Mouse (Mus musculus) heart, embryonic 14.5 days (tissue): Measurements from ENCODE around the gene Ifna2. TPM values are rescaled to one million over a fixed set of nuclear protein-coding genes. Genes with fewer than 3 reads are reported as not detected.

Experiments used
- ATAC-seq: fragments of 200-750 bp; cut with Nextera tagmentation; 2 replicates; pipeline ENCODE4 v1.8.0; 2017; ENCODE audit warnings: low read depth, moderate TSS enrichment; ENCODE audit not compliant: insufficient number of reproducible peaks, insufficient read depth, low FRiP score
- H3K27ac ChIP-seq, 2 experiments: fragments of 200-500 bp in 1 of 2; fragments of 300-500 bp in 1 of 2; sonication (generic) in 1 of 2; replicated peaks in 1 of 2; 2 replicates each; pipeline ENCODE4 v1.5.1; 2012 to 2014; ENCODE audit warnings: low read depth in 2 of 2, low read length in 2 of 2, control low read depth in 1 of 2, mild to moderate bottlenecking in 1 of 2, mixed read lengths in 1 of 2; ENCODE audit not compliant: control insufficient read depth in 1 of 2, insufficient read depth in 1 of 2
- H3K27me3 ChIP-seq: fragments of 300-500 bp; sonication (generic); 2 replicates; pipeline ENCODE4 v1.6.1; 2014; ENCODE audit warnings: mild to moderate bottlenecking, low read length, control low read depth; ENCODE audit not compliant: control insufficient read depth, insufficient read depth
- H3K36me3 ChIP-seq: fragments of 300-500 bp; sonication (generic); 2 replicates; pipeline ENCODE4 v1.6.1; 2014; ENCODE audit warnings: mild to moderate bottlenecking, control low read depth, low read length, mixed read lengths; ENCODE audit not compliant: control insufficient read depth, insufficient read depth
- H3K4me1 ChIP-seq, 2 experiments: fragments of 200-500 bp in 1 of 2; fragments of 300-500 bp in 1 of 2; sonication (generic) in 1 of 2; 2 replicates each; pipeline ENCODE4 v1.6.1; 2012 to 2014; ENCODE audit warnings: low read length in 2 of 2, control low read depth in 1 of 2, mixed read lengths in 1 of 2; ENCODE audit not compliant: control insufficient read depth in 2 of 2, insufficient read depth in 2 of 2
- H3K4me2 ChIP-seq: fragments of 300-500 bp; sonication (generic); 2 replicates; pipeline ENCODE4 v1.6.1; 2014; ENCODE audit warnings: mild to moderate bottlenecking, low read length
- H3K4me3 ChIP-seq, 2 experiments: fragments of 200-500 bp in 1 of 2; fragments of 300-500 bp in 1 of 2; sonication (generic) in 1 of 2; 2 replicates each; pipeline ENCODE4 v1.5.1; 2012 to 2014; ENCODE audit warnings: low read length in 2 of 2, mild to moderate bottlenecking in 2 of 2, control low read depth in 1 of 2, low read depth in 1 of 2, moderate library complexity in 1 of 2; ENCODE audit not compliant: control insufficient read depth in 1 of 2, insufficient read depth in 1 of 2
- H3K9ac ChIP-seq: fragments of 300-500 bp; sonication (generic); 2 replicates; pipeline ENCODE4 v1.6.1; 2014; ENCODE audit warnings: mild to moderate bottlenecking, low read length
- H3K9me3 ChIP-seq: fragments of 300-500 bp; sonication (generic); 2 replicates; pipeline ENCODE4 v1.6.1; 2016; ENCODE audit warnings: low read length, control low read depth; ENCODE audit not compliant: control insufficient read depth
- WGBS: fragments of 180-500 bp; shearing (Covaris S2); extraction: QIAGEN DNeasy Blood & Tissue Kit; methylation state at CpG from one replicate; pipeline ENCODE4 v1.1.7; 2014; 5-methylcytosine and 5-hydroxymethylcytosine counted together
- polyA plus RNA-seq: library from polyadenylated mRNA; unstranded; fragments of >200 nt; fragmentation: Nextera tagmentation; extraction: Ambion mirVana; gene quantifications from 2 replicates; pipeline ENCODE4 v1.2.1, GENCODE M21; 2014

The Ifna2 gene
- polyA plus RNA-seq, 1 experiment from 2014 or later: not detected

DNA sequence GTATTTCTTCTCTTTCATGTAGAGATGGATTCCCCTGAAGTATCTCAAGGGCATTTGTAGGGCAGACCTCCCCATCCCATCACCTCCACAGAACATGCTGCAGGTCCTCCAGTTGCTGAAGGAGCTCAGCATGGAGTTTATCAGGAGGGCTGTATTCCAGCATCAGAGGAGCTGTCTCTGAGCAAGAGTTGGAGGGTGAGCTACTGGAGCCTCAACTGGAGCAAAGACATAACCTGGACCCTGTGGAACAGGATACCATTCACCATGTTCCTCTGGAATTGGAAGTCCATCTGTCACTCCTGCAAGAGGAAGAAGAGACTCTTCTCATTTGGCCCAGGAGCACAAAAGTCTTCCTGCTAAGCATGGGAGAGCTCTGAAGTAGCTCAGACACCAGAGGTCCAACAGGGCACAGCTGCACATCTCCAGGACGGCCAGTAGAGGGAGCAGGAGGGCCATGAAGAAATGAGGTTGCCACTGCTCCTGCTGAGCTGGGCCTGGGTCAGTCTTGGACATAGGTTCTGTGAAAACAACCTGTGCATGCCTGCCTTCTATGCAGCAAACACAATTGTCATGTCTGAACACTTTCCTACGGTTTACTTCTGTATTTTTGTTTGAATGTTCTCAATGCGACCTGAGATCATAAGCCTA, 12.6 kb upstream of the Ifna2 start:
- 24% methylated on average over 3 of the region's 3 CpGs for WGBS
- no peak overlapping the region for H3K4me3 ChIP-seq
- no peaks in the 10 kb centered on the region for H3K9me3 ChIP-seq
- H3K4me2 ChIP-seq: no peak overlapping the region
- H3K4me1 ChIP-seq: no peaks in the 10 kb centered on the region
- peak; percentile 71; the same call in 1 of the 2 replicates for ATAC-seq
- no peak overlapping the region for H3K9ac ChIP-seq
- H3K27me3 ChIP-seq: no peaks in the 10 kb centered on the region
- H3K27ac ChIP-seq: no peak overlapping the region
- no peaks in the 10 kb centered on the region for H3K36me3 ChIP-seq

DNA sequence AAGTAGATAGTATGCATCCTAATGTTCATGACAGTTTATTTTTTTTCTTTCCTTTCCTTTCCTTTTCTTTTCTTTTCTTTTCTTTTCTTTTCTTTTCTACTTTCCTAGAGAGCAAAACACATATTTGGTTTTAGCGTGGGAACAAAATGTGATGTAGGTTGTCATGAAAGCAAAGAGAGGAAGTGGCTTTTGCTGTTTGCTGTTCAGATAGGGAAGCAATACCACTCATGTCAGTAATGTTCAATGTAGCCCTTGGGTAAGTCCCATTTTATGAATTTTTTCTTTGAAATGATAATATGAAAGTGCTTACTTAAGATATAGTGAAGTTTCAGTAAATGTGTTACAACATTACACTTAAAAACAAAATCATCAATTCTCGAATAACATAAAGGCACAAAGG, 9.7 kb upstream of the Ifna2 start:
- Histone ChIP-seq H3K36me3 (no peaks in the 10 kb centered on the region), H3K9me3 (no peaks in the 10 kb centered on the region), H3K27ac (no peak overlapping the region), H3K9ac (no peak overlapping the region), H3K27me3 (no peaks in the 10 kb centered on the region), H3K4me2 (no peak overlapping the region), H3K4me1 (no peaks in the 10 kb centered on the region), H3K4me3 (no peak overlapping the region)
- 83% methylated on average over 2 of the region's 2 CpGs for WGBS
- no peak for ATAC-seq

DNA sequence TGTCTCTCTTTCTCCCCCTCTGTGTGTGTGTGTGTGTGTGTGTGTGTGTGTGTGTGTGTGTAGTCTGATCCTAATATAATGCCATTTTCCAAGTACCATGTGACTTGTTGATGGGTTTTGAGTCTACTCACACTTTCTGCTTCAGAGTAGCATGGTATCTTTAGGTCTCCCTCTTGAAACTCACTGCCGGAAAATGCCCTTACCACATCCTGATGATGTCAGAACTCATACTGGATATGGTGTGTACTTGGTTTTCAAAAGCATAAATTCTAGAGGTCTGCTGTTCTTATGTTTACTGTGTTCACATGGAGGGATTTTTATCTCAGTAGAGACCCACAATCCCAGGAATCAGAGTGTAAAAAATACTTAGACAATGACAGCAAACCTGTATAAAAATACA, 8.8 kb upstream of the Ifna2 start:
- Histone ChIP-seq H3K9ac (no peak overlapping the region), H3K4me2 (no peak overlapping the region), H3K27ac (no peak overlapping the region), H3K4me3 (no peak overlapping the region), H3K4me1 (no peaks in the 10 kb centered on the region), H3K36me3 (no peaks in the 10 kb centered on the region), H3K9me3 (no peaks in the 10 kb centered on the region), H3K27me3 (no peaks in the 10 kb centered on the region)
- ATAC-seq: no peak
- 71% methylated on average over 1 of the region's 1 CpGs for WGBS

DNA sequence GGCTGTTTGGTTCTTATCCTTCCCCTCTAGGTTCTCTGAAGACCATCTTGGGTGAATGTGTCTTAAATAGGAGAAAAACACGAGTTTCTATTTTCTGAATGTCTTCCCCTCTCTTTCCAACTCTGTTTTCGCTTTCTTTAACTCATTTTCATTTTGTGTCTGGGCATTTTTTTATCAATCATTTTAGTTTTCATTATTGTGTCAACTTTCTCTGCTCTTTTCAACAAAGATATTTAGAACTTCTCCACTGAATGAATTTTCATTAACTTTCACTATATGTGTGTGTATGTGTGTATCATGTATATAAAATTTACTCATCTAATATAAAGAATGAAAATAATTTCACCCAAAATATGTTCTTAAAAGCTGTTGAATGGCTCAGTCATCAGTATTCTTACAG, 7.5 kb upstream of the Ifna2 start, which contains the start of gene Ifnab:
Ifnab (minus strand) TSS at position 101 of the 400 bp plus-strand sequence.
- no peaks in the 10 kb centered on the region for H3K27me3 ChIP-seq
- H3K9ac ChIP-seq: no peak within 1 kb of the TSS
- no peak within 1 kb of the TSS for H3K4me2 ChIP-seq
- no peaks in the 10 kb centered on the region for H3K4me1 ChIP-seq
- WGBS: 35% methylated on average over 2 of the region's 2 CpGs
- ATAC-seq: no peak
- H3K9me3 ChIP-seq: no peaks in the 10 kb centered on the region
- no peaks in the 10 kb centered on the region for H3K36me3 ChIP-seq
- H3K27ac ChIP-seq: no peak within 1 kb of the TSS
- no peak within 1 kb of the TSS for H3K4me3 ChIP-seq

DNA sequence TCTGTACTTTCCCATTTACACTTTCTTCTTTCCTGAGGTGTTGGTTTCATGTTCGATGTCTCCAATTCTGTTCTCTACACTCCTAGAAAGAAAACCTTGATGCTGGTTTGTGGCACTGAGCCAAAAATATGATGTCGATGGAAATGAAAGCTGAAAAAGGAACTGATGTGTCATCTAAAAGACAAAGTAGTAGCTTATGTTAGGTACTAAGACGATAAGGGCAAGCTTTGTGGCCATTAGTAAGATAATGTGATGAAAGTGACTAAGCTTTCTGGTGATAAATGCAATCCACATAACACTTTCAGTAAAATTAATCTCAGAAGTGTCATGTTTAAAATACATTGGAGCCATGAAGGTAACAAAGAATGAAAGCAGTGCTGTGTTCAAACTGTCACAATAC, 2.4 kb downstream of the Ifna2 start:
- no peak overlapping the region for H3K9ac ChIP-seq
- no peaks in the 10 kb centered on the region for H3K36me3 ChIP-seq
- WGBS: 47% methylated on average over 3 of the region's 3 CpGs
- H3K4me1 ChIP-seq: no peaks in the 10 kb centered on the region
- H3K27ac ChIP-seq: no peak overlapping the region
- no peak overlapping the region for H3K4me2 ChIP-seq
- no peaks in the 10 kb centered on the region for H3K27me3 ChIP-seq
- no peaks in the 10 kb centered on the region for H3K9me3 ChIP-seq
- ATAC-seq: no peak
- H3K4me3 ChIP-seq: no peak overlapping the region

DNA sequence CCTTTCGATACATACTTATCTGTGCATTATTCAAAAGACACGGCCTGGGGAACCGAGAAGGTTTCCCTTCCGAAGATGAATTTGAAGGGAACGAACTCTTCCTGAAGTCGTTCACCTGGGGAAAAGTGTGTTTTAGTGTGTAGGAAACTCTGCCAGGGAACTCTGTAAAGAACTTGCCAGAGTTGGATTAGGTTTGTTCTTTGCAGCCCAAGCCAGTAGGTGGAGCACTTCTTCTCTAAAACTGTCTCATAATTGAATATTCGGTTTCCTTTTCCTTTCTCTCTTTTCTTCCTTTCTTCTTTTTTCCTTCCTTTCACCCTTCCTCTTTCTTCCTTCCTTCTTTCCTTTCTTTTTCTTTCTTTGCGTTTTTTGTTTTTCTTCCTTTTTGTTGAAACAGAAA, 3.4 kb downstream of the Ifna2 start:
- no peaks in the 10 kb centered on the region for H3K36me3 ChIP-seq
- no peak overlapping the region for H3K4me2 ChIP-seq
- H3K4me1 ChIP-seq: no peaks in the 10 kb centered on the region
- H3K9ac ChIP-seq: no peak overlapping the region
- H3K27ac ChIP-seq: no peak overlapping the region
- ATAC-seq: no peak
- no peaks in the 10 kb centered on the region for H3K9me3 ChIP-seq
- H3K27me3 ChIP-seq: no peaks in the 10 kb centered on the region
- H3K4me3 ChIP-seq: no peak overlapping the region
- WGBS: 38% methylated on average over 8 of the region's 8 CpGs

DNA sequence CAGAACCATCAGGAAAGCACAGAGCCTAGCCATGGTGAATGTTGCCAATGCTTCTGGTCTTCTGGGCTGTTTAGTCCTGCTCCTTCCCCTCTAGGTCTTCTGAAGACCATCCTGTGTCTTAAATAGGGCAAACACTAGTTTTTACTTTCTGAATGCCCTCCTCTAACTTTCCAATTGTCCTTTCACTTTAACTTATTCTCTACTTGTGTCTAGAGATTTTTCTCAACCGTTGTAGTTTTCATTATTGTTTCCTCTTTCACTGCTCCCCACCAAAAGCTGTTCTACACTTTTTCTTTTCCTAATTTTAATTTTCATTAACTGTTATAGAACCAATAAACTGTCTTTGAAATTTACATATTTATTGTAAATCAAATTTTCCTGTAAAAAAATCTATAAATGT, 6.9 kb downstream of the Ifna2 start, which contains the start of gene Ifna16:
Ifna16 (minus strand) TSS at position 101 of the 400 bp plus-strand sequence.
- Histone ChIP-seq H3K4me1 (no peaks in the 10 kb centered on the region), H3K36me3 (no peaks in the 10 kb centered on the region), H3K27ac (no peak within 1 kb of the TSS), H3K4me2 (no peak within 1 kb of the TSS), H3K9me3 (no peaks in the 10 kb centered on the region), H3K27me3 (no peaks in the 10 kb centered on the region), H3K4me3 (no peak within 1 kb of the TSS), H3K9ac (no peak within 1 kb of the TSS)
- WGBS: 78% methylated on average over 1 of the region's 1 CpGs
- ATAC-seq: no peak

DNA sequence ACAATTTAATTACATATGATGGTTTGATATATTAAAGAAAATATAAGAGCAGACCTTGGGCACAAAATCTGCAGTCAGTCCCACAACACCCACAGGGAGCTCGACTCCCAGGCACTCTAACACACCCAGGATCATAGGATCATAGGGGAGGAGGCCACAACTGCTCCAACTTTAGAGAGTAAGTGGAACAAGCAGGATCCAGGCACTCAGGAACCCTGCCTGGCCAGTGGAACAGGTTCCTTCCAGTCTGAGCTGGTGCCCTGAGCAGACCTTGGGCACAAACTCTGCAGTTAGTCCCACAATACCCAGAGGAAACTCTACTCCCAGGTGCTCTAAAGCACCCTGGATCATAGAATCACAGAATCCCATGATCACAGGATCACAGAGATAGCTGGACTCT, 28.3 kb downstream of the Ifna2 start:
- no peaks in the 10 kb centered on the region for H3K4me1 ChIP-seq
- WGBS: 31% methylated on average over 1 of the region's 1 CpGs
- no peak overlapping the region for H3K9ac ChIP-seq
- H3K27ac ChIP-seq: no peak overlapping the region
- no peak for ATAC-seq
- H3K4me2 ChIP-seq: no peak overlapping the region
- no peaks in the 10 kb centered on the region for H3K27me3 ChIP-seq
- H3K36me3 ChIP-seq: no peaks in the 10 kb centered on the region
- no peak overlapping the region for H3K4me3 ChIP-seq
- no peaks in the 10 kb centered on the region for H3K9me3 ChIP-seq
